In the genomic region with DNA sequence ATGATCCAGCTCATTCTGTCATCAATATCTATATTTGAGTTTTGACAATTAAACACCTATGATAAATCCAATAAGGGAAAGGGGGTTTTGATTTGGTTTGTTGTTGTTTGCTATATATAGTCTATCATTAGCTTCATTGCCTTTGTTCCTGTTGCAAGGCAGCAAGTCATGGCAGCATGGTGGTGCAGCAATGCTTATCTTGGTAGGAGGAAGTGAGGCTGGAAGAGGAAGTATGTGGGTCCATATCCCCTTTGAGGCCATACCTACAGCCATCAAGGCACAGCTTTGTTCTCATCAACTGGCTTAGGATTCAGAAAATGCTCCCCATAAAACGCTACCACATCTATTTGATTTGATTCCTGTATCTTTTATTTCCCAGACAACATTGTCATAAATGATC, we compare ENCODE assay signal across 30 mouse cellular contexts. TPM values are rescaled to one million over a fixed set of nuclear protein-coding genes. Genes with fewer than 3 reads are reported as not detected.
DNase-seq lines count a peak whose midpoint lies in the region; ATAC-seq and TF ChIP-seq lines count a peak whose summit lies in the region.
"Had no signal": no experiment of that assay in that cellular context is flagged by ENCODE, and none has a peak within 500 bp of the region (broad histone marks: within the 10 kb centered on the region; RNA-seq: fewer than 3 reads in every experiment).

No protein-coding gene starts in this region.

- no peaks in the 10 kb centered on the region for H3K79me2 ChIP-seq in MEL (ENCODE audit: control insufficient read depth, insufficient read depth, low read length, poor library complexity)

- 67% methylated on average over 1 of the region's 1 CpGs for WGBS in heart, embryonic 12.5 days

- H3K4me2 ChIP-seq in heart, embryonic 12.5 days, result no peak overlapping the region
- H3K4me2 ChIP-seq: embryonic facial prominence, embryonic 13.5 days; forebrain, embryonic 12.5 days; heart, embryonic 13.5 days; hindbrain, embryonic 14.5 days had no signal

- no peak for TF ChIP-seq POLR2A in MEL (IDR thresholded peaks at IDR 0.05; ENCODE audit: control insufficient read depth in 1 of 2, insufficient read depth in 1 of 2, low read depth in 1 of 2, low read length in 2 of 2, poor library complexity in 1 of 2)

- H3K9me3 ChIP-seq in MEL (replicated peaks; ENCODE audit: insufficient read depth, low read length), result no peaks in the 10 kb centered on the region
- no peaks in the 10 kb centered on the region for H3K9me3 ChIP-seq in heart, embryonic 12.5 days (replicated peaks)
- H3K9me3 ChIP-seq: embryonic facial prominence, embryonic 10.5 days; embryonic facial prominence, embryonic 13.5 days; forebrain, embryonic 12.5 days; heart, embryonic 13.5 days; hindbrain, embryonic 10.5 days had no signal

- no peaks in the 10 kb centered on the region for H3K27me3 ChIP-seq in MEL (ENCODE audit: control insufficient read depth in 1 of 2, insufficient read depth in 2 of 2, low read length in 2 of 2)
- H3K27me3 ChIP-seq in heart, embryonic 12.5 days (replicated peaks), result no peaks in the 10 kb centered on the region
- H3K27me3 ChIP-seq: embryonic facial prominence, embryonic 13.5 days; forebrain, embryonic 12.5 days; heart, embryonic 13.5 days had no signal

- H3K4me3 ChIP-seq in MEL (ENCODE audit: control insufficient read depth in 1 of 2, insufficient read depth in 1 of 2, low read depth in 2 of 2, low read length in 2 of 2), result no peak overlapping the region
- H3K4me3 ChIP-seq in heart, embryonic 12.5 days, result no peak overlapping the region
- H3K4me3 ChIP-seq: embryonic facial prominence, embryonic 10.5 days; embryonic facial prominence, embryonic 13.5 days; erythroblast, embryonic 14.5 days; forebrain, embryonic 12.5 days; heart, embryonic 13.5 days; hindbrain, embryonic 10.5 days had no signal

- DNase-seq in 416B (ENCODE audit: low read depth) (peak; percentile 18), MEL (ENCODE audit: low read depth, low spot score) (peak; percentile 5)
- DNase-seq in left cerebral cortex, postnatal 10 days (ENCODE audit: extremely low spot score in 1 of 2, low spot score in 2 of 2), result no peak
- no peak for DNase-seq in gastrocnemius, postnatal 25 days
- no peak for DNase-seq in testis, postnatal 14 days (ENCODE audit: low spot score)
- DNase-seq: adrenal gland, adult 2 months; adrenal gland, postnatal 14 days; cerebellum, adult 11 months; cerebellum, adult 2 months; cerebellum, adult 9-11 months; cerebellum, postnatal 25 days; embryo, embryonic 11 days; gastrocnemius, postnatal 10 days; heart, adult 18-20 months; heart, postnatal 14 days had no signal

- ATAC-seq in granulocyte monocyte progenitor cell, adult 5-6 weeks (replicated peaks; ENCODE audit: poor library complexity, severe bottlenecking), result peak; percentile 97
- ATAC-seq in megakaryocyte progenitor cell, adult 5-6 weeks (replicated peaks; ENCODE audit: poor library complexity), result peak; percentile 92
- ATAC-seq in heart, embryonic 12.5 days (ENCODE audit: insufficient number of reproducible peaks, low FRiP score), result no peak
- ATAC-seq: CD4-positive, CD25-positive, alpha-beta regulatory T cell, adult 4 months; forebrain, embryonic 16.5 days; hindbrain, postnatal 0 days; inflammation-experienced regulatory T-cells, adult 6 months; intestine, embryonic 16.5 days had no signal

- TF ChIP-seq CTCF in MEL (IDR thresholded peaks at IDR 0.05 in 2 of 3, conservative IDR thresholded peaks at IDR 0.05 in 1 of 3; ENCODE audit: control insufficient read depth in 1 of 3, insufficient read depth in 1 of 3, low read depth in 2 of 3, low read length in 3 of 3, poor library complexity in 1 of 3, severe bottlenecking in 1 of 3), result no peak

- no peaks in the 10 kb centered on the region for H3K36me3 ChIP-seq in MEL (ENCODE audit: control insufficient read depth in 1 of 2, insufficient read depth in 2 of 2, low read length in 2 of 2)
- no peaks in the 10 kb centered on the region for H3K36me3 ChIP-seq in heart, embryonic 12.5 days
- H3K36me3 ChIP-seq: embryonic facial prominence, embryonic 10.5 days; embryonic facial prominence, embryonic 13.5 days; forebrain, embryonic 12.5 days; heart, embryonic 13.5 days; hindbrain, embryonic 10.5 days had no signal

- intact Hi-C loops in left cerebral cortex, postnatal 10 days (cut with DNase I), result no loop called here

- TF ChIP-seq EP300 in MEL (IDR thresholded peaks at IDR 0.05; ENCODE audit: low read depth in 1 of 2, low read length in 2 of 2), result no peak

- H3K4me1 ChIP-seq in MEL (ENCODE audit: control insufficient read depth in 1 of 2, insufficient read depth in 2 of 2, low read length in 2 of 2), result no peaks in the 10 kb centered on the region
- peaks cover 6% of the 10 kb centered on the region; the same call in 1 of the 2 replicates for H3K4me1 ChIP-seq in heart, embryonic 12.5 days (replicated peaks)
- H3K4me1 ChIP-seq: forebrain, embryonic 12.5 days had no signal

- no peak for TF ChIP-seq RAD21 in MEL (IDR thresholded peaks at IDR 0.05; ENCODE audit: low read depth, low read length)

- no peak overlapping the region for H3K27ac ChIP-seq in MEL (ENCODE audit: control insufficient read depth, low read depth, low read length)
- no peak overlapping the region for H3K27ac ChIP-seq in heart, embryonic 12.5 days (ENCODE audit: poor library complexity, severe bottlenecking)
- H3K27ac ChIP-seq: embryonic facial prominence, embryonic 10.5 days; embryonic facial prominence, embryonic 13.5 days; forebrain, embryonic 12.5 days; heart, embryonic 13.5 days; hindbrain, embryonic 10.5 days; hindbrain, embryonic 14.5 days; hindbrain, postnatal 0 days had no signal

- H3K9ac ChIP-seq in MEL (ENCODE audit: control insufficient read depth, low read depth, low read length, poor library complexity, severe bottlenecking), result no peak overlapping the region
- H3K9ac ChIP-seq in heart, embryonic 12.5 days, result no peak overlapping the region
- H3K9ac ChIP-seq: embryonic facial prominence, embryonic 13.5 days; forebrain, embryonic 12.5 days; heart, embryonic 13.5 days; hindbrain, embryonic 14.5 days had no signal

TF ChIP-seq in MEL, 35 proteins besides CTCF, POLR2A, EP300 and RAD21:
- TF ChIP-seq TCF12 (IDR thresholded peaks at IDR 0.05; ENCODE audit: low read depth, low read length), result no peak
- no peak for TF ChIP-seq ZNF384 (IDR thresholded peaks at IDR 0.05; ENCODE audit: low read depth, low read length)
- no peak for TF ChIP-seq GATA1 (IDR thresholded peaks at IDR 0.05; ENCODE audit: low read depth, low read length)
- no peak for TF ChIP-seq SMC3 (IDR thresholded peaks at IDR 0.05; ENCODE audit: low read depth, low read length)
- TF ChIP-seq GABPA (IDR thresholded peaks at IDR 0.05; ENCODE audit: low read depth, low read length), result no peak
- no peak for TF ChIP-seq RCOR1 (IDR thresholded peaks at IDR 0.05; ENCODE audit: low read depth, low read length)
- TF ChIP-seq SIN3A (IDR thresholded peaks at IDR 0.05; ENCODE audit: low read length), result no peak
- no peak for TF ChIP-seq USF2 (IDR thresholded peaks at IDR 0.05; ENCODE audit: borderline replicate concordance in 1 of 2, insufficient read depth in 1 of 2, low read depth in 1 of 2, low read length in 2 of 2)
- TF ChIP-seq MYB (IDR thresholded peaks at IDR 0.05; ENCODE audit: low read depth, low read length), result no peak
- no peak for TF ChIP-seq MYC (IDR thresholded peaks at IDR 0.05; ENCODE audit: low read depth, low read length)
- TF ChIP-seq ZKSCAN1 (IDR thresholded peaks at IDR 0.05; ENCODE audit: low read depth, low read length), result no peak
- no peak for TF ChIP-seq POLR2AphosphoS2 (IDR thresholded peaks at IDR 0.05; ENCODE audit: low read length)
- no peak for TF ChIP-seq CHD1 (IDR thresholded peaks at IDR 0.05; ENCODE audit: low read depth, low read length)
- no peak for TF ChIP-seq BHLHE40 (IDR thresholded peaks at IDR 0.05; ENCODE audit: borderline replicate concordance, low read depth, low read length)
- TF ChIP-seq NELFE (IDR thresholded peaks at IDR 0.05; ENCODE audit: low read depth, low read length), result no peak
- TF ChIP-seq MEF2A (IDR thresholded peaks at IDR 0.05; ENCODE audit: extremely low read depth, insufficient replicate concordance, low read depth, low read length, poor library complexity, severe bottlenecking), result no peak
- TF ChIP-seq TBP (IDR thresholded peaks at IDR 0.05; ENCODE audit: low read depth, low read length), result no peak

RNA-seq across cellular contexts. Expression of a gene that starts 58.1 kb away (rescaled TPM):
- not detected in 2 replicates for total RNA-seq in MEL (2012; rRNA removed)
- not detected for polyA plus RNA-seq in MEL (2012; ENCODE audit: insufficient read depth in 1 of 2, insufficient read length in 2 of 2, low read depth in 1 of 2, low replicate concordance in 2 of 2, missing spikeins in 1 of 2)
- total RNA-seq in granulocyte monocyte progenitor cell, adult 5-6 weeks (2014; fragmentation: Nextera tagmentation), result not detected in 2 replicates
- not detected in 2 replicates for total RNA-seq in granulocyte monocyte progenitor cell, adult 5-6 weeks (2017)
- not detected in 2 replicates for total RNA-seq in megakaryocyte progenitor cell, adult 5-6 weeks (2015)
- not detected in 2 replicates for total RNA-seq in megakaryocyte progenitor cell, adult 5-6 weeks (2017)
- polyA plus RNA-seq in heart, embryonic 12.5 days (2016; fragmentation: Nextera tagmentation; extraction: Ambion mirVana), result 9.2 and 13.2 TPM in 2 replicates
- total RNA-seq in left cerebral cortex, postnatal 10 days (2021), result 100 to 1,000 TPM; 218 to 221 TPM
- total RNA-seq in gastrocnemius, postnatal 25 days (2021), result 1 to 10 TPM in 1 of 2 experiments, under 1 TPM in 1; 0.97 to 1.0 TPM
- polyA plus RNA-seq: erythroblast, embryonic 14.5 days had no signal

Comparison
In these comparisons a context has a peak if more than half of its experiments do, and no peak if none do; other contexts are left out.
1. DNase-seq: peak in 416B (single experiment) and MEL (single experiment); none in left cerebral cortex, postnatal 10 days (0 of 2), gastrocnemius, postnatal 25 days (single experiment) and testis, postnatal 14 days (single experiment).
2. RNA of a gene that starts 58.1 kb away (total RNA-seq): 218 to 221 TPM in left cerebral cortex, postnatal 10 days; 0.97 to 1.0 TPM in gastrocnemius, postnatal 25 days, not detected in MEL, not detected in granulocyte monocyte progenitor cell, adult 5-6 weeks and not detected in megakaryocyte progenitor cell, adult 5-6 weeks; every median in the first group is over 100 times any median in the second.